Mouse (Mus musculus) retina, postnatal 1 day (tissue): ENCODE results near the gene Trim8.

Experiments used
- DNase-seq: peaks from one replicate; pipeline ENCODE4 v3.0.0-alpha.2; 2012

The Trim8 gene

GRCm38 (mm10) chr19:46524601-46525321, 23.3 kb downstream of the Trim8 start:
- peak; percentile 87 for DNase-seq

DNA sequence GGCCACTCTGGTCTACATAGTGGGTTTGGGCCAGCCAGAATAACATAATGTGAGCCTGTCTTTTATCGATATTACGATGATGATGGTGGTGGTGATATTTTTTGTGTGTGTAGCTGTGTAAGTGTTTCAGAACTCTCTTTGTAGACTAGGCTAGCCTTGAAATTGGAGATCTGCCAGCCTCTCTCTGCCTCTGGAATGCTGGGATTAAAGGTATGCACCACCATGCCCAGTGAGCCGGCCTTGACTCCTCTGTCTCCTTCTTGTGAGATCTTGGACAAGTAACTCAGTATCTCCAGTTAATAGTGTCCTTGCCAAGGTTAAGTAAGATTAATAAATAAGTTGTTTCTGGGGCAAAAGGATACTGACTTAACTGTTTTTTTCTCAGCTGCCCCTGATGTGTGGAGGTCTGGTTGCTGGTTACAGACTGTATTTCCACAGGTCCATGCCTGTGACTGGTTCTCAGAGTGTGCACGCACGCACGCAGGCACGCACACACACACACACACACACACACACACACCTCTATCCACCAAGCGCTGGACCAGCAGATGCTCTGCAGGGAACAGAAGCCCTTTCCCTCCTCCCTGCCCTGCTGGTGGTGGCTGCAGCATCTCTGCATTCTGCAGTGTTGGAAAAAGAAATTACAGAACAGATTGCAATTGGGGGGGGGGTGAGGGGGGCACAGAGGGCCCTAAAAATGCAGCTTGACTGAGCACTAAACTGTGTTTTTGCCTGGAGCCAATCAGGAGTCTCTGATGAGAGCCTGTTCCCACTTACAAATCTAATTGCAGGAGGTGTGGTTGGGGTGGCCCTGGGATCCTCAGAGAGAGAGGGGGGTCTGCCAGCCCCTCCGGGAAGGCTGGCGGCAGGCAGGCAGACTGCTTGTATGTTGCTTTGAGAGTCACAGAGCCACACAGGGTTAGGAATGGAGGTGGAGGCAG, 24.5 kb downstream of the Trim8 start:
- peak; percentile 52 for DNase-seq

DNA sequence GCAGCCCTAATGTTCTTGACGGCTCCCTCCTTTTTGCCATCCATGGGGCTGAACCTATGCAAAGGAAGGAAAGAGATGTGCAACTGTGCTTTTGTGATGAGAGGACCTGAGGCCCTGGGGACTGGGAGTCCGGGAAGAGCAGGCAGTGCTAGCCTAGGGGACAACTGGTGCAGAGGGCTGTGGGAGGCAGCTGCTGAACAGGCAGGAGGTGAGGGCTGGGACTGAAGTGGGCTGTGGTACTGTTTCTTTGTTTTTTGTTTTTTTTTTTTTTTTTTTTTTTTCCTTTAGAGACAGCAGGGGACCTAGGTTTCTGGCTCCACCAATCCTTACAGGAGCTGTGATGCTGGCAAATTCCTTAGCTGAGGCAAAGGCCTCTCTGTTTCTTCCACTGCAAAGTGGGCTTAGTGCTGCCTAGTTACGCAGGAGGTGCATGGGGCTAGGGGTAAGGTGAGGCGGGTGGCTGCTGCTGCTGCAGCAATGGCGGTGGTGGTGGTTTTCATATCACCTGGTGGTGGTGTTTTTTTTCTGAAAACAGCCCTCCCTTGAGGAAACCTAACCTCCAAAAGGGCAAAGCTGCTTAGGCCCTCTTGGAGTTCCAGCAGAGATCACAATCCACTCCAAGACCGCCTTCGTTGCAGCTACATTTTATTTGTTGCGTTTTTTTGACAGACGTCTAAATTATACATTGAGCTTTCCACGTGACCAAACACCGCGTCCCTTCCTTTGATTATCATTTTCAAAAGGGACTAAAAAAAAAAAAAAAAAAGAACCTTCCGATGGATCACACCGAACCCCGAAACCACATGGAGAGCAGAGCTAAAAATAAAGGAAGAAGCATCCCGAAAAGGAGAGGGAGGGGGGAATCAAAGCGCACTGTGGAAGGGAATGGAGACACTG, 26.4 kb downstream of the Trim8 start:
- no peak for DNase-seq

GRCm38 (mm10) chr19:46528529-46529213, 27.2 kb downstream of the Trim8 start:
- DNase-seq, result peak; percentile 84

DNA sequence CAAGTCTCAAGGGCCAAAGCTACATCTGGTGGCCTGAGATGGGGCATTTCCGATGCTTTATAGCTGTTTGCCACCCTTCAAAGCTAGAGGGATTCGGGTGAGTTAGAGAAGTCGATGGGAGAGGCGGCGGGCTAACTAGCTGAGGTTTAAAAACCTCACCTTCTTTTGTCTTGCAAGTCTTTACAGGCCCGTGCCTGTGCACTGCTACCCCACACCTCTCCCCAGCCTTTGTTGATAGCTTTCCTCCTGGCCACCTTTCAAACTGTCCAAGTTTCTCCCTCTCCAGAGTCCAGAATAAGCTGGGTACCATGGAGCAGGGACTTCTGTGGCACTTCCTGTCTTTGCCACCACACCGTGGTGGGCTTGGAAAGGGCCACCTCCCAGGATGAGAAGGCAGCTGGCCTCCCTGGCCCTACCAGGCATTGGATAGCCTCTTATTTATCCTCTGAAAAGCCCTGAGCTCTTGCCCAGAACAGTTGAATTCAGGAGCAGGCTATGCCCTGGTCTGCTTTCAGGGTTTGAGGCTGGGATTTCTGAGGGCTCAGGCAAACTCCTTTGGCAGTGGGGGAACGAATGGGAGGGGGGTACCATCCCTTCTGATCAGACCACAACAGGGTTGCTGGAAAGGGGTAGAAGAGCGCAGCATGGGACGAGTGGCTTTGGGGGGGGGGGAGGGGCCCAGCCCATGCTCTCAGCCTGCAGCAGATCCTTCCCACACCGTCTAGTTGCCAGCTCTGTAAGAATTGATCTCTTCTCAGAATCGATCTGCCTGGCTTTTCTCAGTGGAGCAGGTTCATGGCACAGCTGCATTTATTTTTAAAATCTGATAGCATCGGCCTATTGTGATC, 28.3 kb downstream of the Trim8 start:
- DNase-seq, result no peak

- DNase-seq, result no peak
These were observed 29.0 kb downstream of the Trim8 start for GRCm38 (mm10) chr19:46530449-46530990.

DNA sequence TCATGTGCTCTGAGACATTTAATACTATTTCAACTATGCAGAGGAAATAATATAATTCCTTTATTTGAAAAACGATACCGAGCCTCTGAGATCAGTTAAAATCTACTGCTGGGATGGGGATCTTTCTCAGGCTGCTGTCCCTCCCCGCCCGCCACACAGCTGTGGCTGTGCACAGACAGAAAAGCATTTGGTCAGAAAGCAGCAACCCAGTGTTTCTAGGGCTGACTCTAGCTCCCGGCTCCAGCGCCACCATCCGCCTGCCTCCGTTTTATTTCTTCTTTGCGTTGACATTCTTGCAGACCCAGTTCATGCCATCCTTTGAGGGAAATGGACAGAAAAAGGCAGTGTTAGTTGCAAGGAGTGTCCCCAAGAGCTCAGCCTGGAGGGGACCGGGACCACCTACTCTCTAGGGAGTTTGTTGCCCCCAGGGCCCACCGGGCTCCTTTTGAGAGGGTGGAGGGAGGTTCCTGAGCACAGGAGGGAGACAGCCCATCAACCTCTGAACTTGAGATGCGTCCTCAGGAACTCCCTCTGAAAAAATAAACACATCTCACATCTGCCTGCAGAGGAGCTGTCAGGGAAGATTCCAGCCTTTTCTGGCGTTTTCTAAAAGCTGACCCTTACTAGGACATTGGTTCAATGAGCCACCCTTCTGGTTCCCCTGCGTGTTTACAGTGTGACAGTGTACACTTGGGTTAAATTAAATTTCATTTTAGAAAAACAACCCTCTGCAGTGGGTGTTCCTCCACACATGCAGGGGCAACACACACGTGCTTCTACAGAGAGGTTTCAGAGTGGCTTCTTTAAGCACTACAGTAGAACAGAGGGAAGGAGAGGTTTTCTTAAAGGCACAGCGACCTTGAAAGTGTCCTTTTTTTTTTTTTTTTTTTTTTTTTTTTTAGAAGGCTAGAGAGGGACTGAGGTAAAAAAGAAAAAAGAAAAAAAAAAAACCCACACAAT, 29.8 kb downstream of the Trim8 start:
- no peak for DNase-seq

- peak; percentile 69 for DNase-seq
These were observed 30.7 kb downstream of the Trim8 start for GRCm38 (mm10) chr19:46532031-46532688.

DNA sequence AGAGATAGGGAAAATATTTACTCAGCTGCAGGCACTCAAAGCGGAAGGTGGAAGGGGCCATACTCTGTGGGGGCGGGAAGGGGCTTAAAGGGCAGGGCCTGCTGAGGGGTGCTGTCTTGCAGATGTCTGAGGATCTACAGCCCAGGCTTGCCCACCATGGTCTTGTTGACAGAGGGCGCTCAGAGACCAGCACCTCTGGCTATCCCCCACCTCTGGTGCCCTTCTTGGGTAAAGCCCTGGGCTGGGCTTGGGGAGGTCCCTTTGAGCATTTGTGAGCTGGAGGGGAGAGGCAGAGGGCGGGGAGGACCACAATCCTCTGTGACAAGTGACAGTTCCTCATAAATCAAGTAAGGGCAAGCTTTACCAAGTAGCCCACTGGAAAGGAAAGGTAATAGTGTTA, 31.6 kb downstream of the Trim8 start:
- DNase-seq, result no peak

DNA sequence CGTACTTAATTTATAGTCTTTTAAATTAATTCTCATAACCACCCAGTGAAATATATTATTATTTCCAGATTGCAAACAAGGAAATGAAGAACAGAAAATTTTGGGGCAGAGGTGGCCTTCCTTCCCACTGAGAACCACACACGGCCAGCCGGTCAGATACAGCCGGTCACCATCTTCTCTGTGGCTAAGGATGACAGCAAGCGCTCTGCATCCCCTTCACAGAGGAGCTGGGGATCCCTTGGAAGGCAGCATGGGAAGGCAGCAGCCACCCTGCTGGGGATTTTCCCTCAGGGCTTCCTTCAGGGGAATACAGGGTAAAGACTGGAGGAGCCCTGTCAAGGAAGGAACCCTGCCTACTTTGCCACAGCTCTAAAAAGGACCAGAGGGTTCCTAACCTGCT, 32.0 kb downstream of the Trim8 start:
- no peak for DNase-seq

- no peak for DNase-seq
These were observed 33.1 kb downstream of the Trim8 start for GRCm38 (mm10) chr19:46534542-46535098.

- no peak for DNase-seq
These were observed 35.9 kb downstream of the Trim8 start for GRCm38 (mm10) chr19:46537357-46537756.

DNA sequence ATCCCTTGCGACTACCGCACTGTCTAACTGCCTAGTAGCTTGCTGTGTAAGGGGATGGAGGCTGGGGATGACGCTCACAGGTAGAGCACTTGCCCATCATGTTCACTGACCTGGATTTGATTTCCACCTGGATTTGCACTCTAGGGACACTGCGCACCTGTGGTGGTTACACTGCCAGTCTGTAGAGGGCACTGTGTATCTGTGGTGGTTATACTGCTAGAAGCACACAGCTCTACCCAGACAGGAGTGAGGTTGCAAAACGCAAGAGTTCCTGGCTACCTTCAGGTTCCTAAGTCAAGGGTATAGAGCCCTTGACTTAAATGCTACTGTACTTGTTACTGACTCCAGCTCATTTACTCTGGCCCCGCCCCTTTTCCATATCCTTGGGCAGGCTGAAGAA, 36.7 kb downstream of the Trim8 start:
- no peak for DNase-seq

- no peak for DNase-seq
These were observed 41.2 kb downstream of the Trim8 start for GRCm38 (mm10) chr19:46542750-46543149.

DNA sequence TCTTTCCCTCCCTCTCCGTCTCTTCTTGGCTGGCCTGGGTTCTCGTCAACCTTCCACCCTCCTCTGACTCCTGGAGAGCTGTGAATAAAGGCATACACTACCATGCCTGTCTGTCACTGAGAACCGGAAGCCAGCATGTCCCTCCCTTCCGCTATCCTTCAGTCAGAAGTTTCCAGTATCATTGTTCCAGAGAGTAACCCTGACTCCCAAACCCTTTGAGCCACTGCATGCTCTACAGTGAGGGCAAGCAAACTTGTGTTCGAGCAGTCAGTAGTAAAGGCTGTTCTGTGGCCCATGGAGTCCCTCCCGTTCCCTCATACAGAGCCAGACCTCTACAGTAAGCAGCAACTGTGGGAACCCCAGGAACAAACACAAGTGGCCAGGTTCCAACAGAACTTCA, 46.1 kb downstream of the Trim8 start:
- DNase-seq, result no peak

- no peak for DNase-seq
These were observed 46.6 kb downstream of the Trim8 start for GRCm38 (mm10) chr19:46548110-46548509.

DNA sequence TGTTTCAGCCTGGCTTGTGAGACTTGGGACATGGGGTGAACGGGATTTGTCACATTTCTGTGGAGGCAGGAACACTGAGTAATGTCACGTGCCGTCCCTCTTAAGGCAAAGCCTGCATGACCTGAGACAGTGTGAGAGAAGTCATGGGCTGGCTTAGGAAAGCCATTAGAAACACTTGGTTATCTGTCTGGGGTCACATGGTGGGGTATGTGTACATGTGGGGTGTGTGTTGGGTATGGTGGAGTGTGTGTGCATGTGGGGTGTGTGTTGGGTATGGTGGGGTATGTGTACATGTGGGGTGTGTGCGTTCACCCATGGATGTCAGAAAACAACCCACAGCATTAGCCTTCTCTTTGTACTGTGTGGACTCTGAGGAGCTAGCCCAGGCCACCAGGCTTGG, 48.9 kb downstream of the Trim8 start:
- DNase-seq, result no peak

DNA sequence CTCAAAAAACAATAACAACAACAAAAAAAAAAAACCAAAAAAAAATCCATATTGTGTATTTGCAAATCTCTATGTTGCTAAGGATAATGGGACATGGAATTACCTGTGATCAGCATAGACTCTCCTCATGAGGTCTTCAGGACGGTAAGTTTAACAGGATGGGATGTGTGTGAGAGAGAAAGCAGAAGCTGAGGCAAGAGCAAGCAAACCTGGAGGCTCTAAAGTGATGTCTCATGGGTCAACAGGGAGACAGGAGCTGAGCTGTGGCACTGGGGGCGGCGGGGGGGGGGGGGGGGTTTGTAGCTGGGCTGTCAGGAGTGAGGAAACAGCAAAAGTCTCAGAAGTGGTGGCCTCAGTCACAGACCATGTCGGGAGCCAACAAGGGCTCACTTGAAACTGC, 51.0 kb downstream of the Trim8 start:
- DNase-seq, result no peak

DNA sequence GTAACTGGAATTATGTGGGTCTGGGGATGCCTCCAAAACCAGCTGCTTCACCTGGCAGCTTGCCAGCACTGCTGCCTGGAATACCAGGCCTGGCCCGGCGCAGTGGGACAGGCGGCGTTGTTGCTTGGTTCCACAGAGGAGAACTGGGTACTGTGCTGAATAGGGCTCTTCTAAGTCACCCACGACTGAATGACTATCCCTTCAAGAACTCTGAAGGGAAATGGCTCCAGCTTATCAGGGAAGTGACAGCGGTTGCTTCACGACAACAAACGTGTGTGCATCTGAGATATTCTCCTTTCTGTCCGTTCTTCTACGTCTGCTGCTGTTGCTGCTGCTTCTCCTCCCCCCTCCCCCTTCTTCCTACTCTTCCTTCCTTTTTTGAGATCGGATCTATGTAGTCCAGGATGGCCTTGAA, 52.0 kb downstream of the Trim8 start:
- peak; percentile 83 for DNase-seq
